Mouse (Mus musculus) forebrain, embryonic 12.5 days (tissue): ENCODE measurements around the gene Rprd1b. TPM values are rescaled to one million over a fixed set of nuclear protein-coding genes. Genes with fewer than 3 reads are reported as not detected.

Experiments
- ATAC-seq: fragments of 200-750 bp; cut with Nextera tagmentation; 2 replicates; pipeline ENCODE4 v1.8.0; 2017; ENCODE audit warnings: moderate TSS enrichment; ENCODE audit not compliant: low FRiP score
- H3K27ac ChIP-seq: fragments of 300-500 bp; sonication (generic); 2 replicates; pipeline ENCODE4 v1.5.1; 2016; ENCODE audit warnings: mild to moderate bottlenecking
- H3K27me3 ChIP-seq: fragments of 300-500 bp; sonication (generic); 2 replicates; pipeline ENCODE4 v1.6.1; 2016; ENCODE audit warnings: mild to moderate bottlenecking
- H3K36me3 ChIP-seq: fragments of 300-500 bp; sonication (generic); replicated peaks from 2 replicates; pipeline ENCODE4 v1.6.1; 2016; ENCODE audit warnings: mild to moderate bottlenecking
- H3K4me1 ChIP-seq: fragments of 300-500 bp; sonication (generic); 2 replicates; pipeline ENCODE4 v1.6.1; 2016
- H3K4me2 ChIP-seq: fragments of 300-500 bp; sonication (generic); 2 replicates; pipeline ENCODE4 v1.6.1; 2016; ENCODE audit warnings: mild to moderate bottlenecking, moderate library complexity
- H3K4me3 ChIP-seq: fragments of 300-500 bp; sonication (generic); replicated peaks from 2 replicates; pipeline ENCODE4 v1.5.1; 2016; ENCODE audit warnings: mild to moderate bottlenecking
- H3K9ac ChIP-seq: fragments of 300-500 bp; sonication (generic); 2 replicates; pipeline ENCODE4 v1.6.1; 2016; ENCODE audit warnings: mild to moderate bottlenecking
- H3K9me3 ChIP-seq: fragments of 300-500 bp; sonication (generic); 2 replicates; pipeline ENCODE4 v1.6.1; 2016
- WGBS: fragments of 180-500 bp; shearing (Covaris S2); methylation state at CpG from one replicate; pipeline ENCODE4 v1.1.7; 2016; 5-methylcytosine and 5-hydroxymethylcytosine counted together
- polyA plus RNA-seq: library from polyadenylated mRNA; unstranded; fragments of >200 nt; fragmentation: Nextera tagmentation; extraction: Ambion mirVana; gene quantifications from 2 replicates; pipeline ENCODE4 v1.2.1, GENCODE M21; 2016

Gene Rprd1b
- polyA plus RNA-seq, 1 experiment from 2014 or later: 61.1 TPM

- Histone ChIP-seq H3K4me3 (no peak overlapping the region), H3K27ac (no peak overlapping the region), H3K9me3 (no peaks in the 10 kb centered on the region), H3K36me3 (peaks cover 58% of the 10 kb centered on the region), H3K4me2 (no peak overlapping the region), H3K27me3 (no peaks in the 10 kb centered on the region), H3K9ac (no peak overlapping the region), H3K4me1 (0 out of 2 replicates have a peak, but pooled peaks cover 7% of the 10 kb centered on the region)
- no peak for ATAC-seq
- WGBS: 93% methylated on average over 5 of the region's 5 CpGs
Measured at GRCm38 (mm10) chr2:158067260-158067824, 39.0 kb downstream of the Rprd1b start.

DNA sequence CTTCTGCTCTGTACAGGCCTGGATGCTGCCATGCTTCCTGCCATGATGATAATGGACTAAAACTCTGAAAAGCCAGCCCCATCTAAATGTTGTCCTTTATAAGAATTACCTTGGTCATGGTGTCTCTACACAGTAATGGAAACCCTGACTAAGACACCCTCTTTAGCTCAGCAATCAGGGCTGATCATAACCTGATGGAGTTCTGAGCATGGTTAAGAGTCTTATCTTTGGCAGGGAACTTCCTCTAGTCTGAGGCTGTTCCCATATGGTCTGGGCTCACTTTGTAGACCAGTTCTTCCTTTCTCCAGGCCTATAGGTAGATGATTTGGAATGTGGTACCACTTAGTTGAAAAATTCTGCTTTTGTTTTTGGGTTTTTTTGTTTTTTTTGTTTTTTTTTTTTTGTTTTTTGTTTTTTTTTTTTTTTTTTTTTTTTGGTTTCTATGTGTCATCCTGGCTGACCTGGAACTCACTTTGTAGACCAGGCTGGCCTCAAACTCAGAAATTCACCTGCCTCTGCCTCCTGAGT, 40.2 kb downstream of the Rprd1b start:
- Histone ChIP-seq H3K4me1 (0 out of 2 replicates have a peak, but pooled peaks cover 7% of the 10 kb centered on the region), H3K27me3 (no peaks in the 10 kb centered on the region), H3K9me3 (no peaks in the 10 kb centered on the region), H3K27ac (no peak overlapping the region), H3K36me3 (peaks cover 62% of the 10 kb centered on the region), H3K4me3 (no peak overlapping the region), H3K9ac (no peak overlapping the region), H3K4me2 (no peak overlapping the region)
- ATAC-seq: no peak

DNA sequence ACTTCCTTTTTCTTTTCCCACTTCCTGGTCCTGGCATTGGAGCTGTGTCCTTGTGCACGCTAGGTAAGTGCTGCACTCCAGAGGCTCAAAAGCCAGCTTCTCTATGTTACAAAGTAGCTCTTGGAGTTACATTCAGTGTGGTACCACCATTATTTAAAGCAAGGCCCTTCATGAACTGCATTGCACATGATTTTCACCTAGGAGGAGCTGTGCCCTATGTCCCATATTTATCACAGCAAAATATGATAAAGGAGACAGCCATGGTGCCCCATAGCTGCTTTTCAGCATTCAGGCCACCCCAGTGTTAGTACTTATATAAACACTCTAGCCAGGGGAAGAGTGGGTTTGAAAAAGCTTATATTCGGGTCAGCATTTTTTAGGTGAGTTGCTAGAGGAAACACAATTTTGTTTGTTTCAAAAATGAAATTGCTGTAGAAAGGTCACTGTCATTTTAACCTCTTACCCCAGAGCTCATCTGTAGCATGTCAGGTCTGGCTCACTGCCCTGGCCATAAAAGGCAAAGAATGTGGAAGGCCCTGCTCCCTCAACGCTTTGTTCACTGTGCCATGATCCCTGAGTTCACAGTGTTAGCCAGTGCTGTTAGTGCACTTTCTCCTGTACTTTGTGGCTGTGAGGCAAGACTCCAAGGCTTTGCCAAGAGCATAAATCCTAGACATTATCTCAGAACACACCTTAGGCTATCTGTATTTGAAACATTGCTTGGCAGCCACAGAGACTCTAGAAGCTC, 42.8 kb downstream of the Rprd1b start:
- 93% methylated on average over 3 of the region's 3 CpGs for WGBS
- Histone ChIP-seq H3K4me1 (0 out of 2 replicates have a peak, but pooled peaks cover 6% of the 10 kb centered on the region), H3K9ac (no peak overlapping the region), H3K36me3 (peaks cover 64% of the 10 kb centered on the region), H3K4me3 (no peak overlapping the region), H3K27me3 (no peaks in the 10 kb centered on the region), H3K27ac (no peak overlapping the region), H3K9me3 (no peaks in the 10 kb centered on the region), H3K4me2 (no peak overlapping the region)
- no peak for ATAC-seq

GRCm38 (mm10) chr2:158071633-158071995, 43.3 kb downstream of the Rprd1b start:
- no peaks in the 10 kb centered on the region for H3K27me3 ChIP-seq
- WGBS: 91% methylated on average over 5 of the region's 5 CpGs
- H3K27ac ChIP-seq: no peak overlapping the region
- H3K36me3 ChIP-seq: peaks cover 68% of the 10 kb centered on the region
- no peaks in the 10 kb centered on the region for H3K9me3 ChIP-seq
- H3K9ac ChIP-seq: no peak overlapping the region
- no peak for ATAC-seq
- H3K4me3 ChIP-seq: no peak overlapping the region
- 0 out of 2 replicates have a peak, but pooled peaks cover under 1% of the 10 kb centered on the region for H3K4me1 ChIP-seq
- H3K4me2 ChIP-seq: no peak overlapping the region

GRCm38 (mm10) chr2:158074835-158075234, 46.5 kb downstream of the Rprd1b start:
- no peak overlapping the region for H3K27ac ChIP-seq
- no peaks in the 10 kb centered on the region for H3K27me3 ChIP-seq
- 88% methylated on average over 5 of the region's 5 CpGs for WGBS
- H3K9me3 ChIP-seq: no peaks in the 10 kb centered on the region
- ATAC-seq: no peak
- peaks cover 67% of the 10 kb centered on the region for H3K36me3 ChIP-seq
- H3K4me2 ChIP-seq: no peak overlapping the region
- no peak overlapping the region for H3K4me3 ChIP-seq
- no peaks in the 10 kb centered on the region for H3K4me1 ChIP-seq
- H3K9ac ChIP-seq: no peak overlapping the region

- Histone ChIP-seq H3K27ac (no peak overlapping the region), H3K9me3 (no peaks in the 10 kb centered on the region), H3K4me3 (no peak overlapping the region), H3K36me3 (peaks cover 51% of the 10 kb centered on the region), H3K9ac (no peak overlapping the region), H3K4me2 (no peak overlapping the region), H3K27me3 (no peaks in the 10 kb centered on the region), H3K4me1 (no peaks in the 10 kb centered on the region)
- no peak for ATAC-seq
- 86% methylated on average over 6 of the region's 6 CpGs for WGBS
Measured at GRCm38 (mm10) chr2:158076690-158077089, 48.4 kb downstream of the Rprd1b start.

DNA sequence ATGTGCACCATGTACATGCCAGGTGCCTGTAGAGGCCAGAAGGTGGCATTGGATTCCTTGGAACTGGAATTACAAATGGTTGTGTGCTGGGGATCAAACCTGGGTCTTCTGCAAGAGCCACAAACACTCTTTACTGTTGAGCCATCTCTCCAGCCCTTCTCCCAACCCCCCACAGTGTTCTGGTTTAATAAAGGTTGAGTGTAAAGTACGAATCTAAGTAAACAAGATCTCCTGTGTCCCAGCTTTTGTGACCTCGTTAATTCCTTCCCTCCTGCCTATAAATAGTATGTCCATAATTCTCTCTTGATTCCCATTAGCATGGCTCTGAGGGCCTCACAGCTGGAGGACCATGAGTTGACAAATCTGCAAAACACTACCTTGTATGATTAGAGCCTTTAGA, 49.7 kb downstream of the Rprd1b start:
- Histone ChIP-seq H3K9me3 (no peaks in the 10 kb centered on the region), H3K27me3 (no peaks in the 10 kb centered on the region), H3K4me3 (no peak overlapping the region), H3K4me2 (no peak overlapping the region), H3K36me3 (peaks cover 38% of the 10 kb centered on the region), H3K27ac (no peak overlapping the region), H3K4me1 (no peaks in the 10 kb centered on the region), H3K9ac (no peak overlapping the region)
- no peak for ATAC-seq
- 57% methylated on average over 2 of the region's 2 CpGs for WGBS

DNA sequence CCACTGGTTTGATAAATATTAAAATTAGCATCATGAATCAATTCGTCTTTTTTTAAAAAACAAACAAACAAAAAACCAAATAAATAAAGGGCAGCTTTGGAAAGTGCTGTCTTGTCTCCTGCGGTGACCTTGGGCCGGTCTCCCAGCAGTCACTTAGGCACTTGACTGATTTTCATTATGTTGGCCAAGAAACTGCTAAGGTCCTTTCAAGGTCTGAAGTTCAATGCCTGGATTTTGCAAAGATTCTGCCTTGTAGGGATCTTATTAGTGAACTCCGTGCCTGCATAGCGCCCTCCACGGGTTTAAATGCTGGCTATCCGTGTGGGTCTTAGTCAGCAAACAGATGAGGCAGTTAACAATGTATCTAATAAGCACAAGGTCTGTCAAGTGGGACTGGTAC, 50.7 kb downstream of the Rprd1b start:
- no peak overlapping the region for H3K27ac ChIP-seq
- 70% methylated on average over 7 of the region's 7 CpGs for WGBS
- H3K9me3 ChIP-seq: no peaks in the 10 kb centered on the region
- H3K27me3 ChIP-seq: no peaks in the 10 kb centered on the region
- H3K4me2 ChIP-seq: no peak overlapping the region
- H3K36me3 ChIP-seq: peaks cover 34% of the 10 kb centered on the region
- H3K9ac ChIP-seq: no peak overlapping the region
- no peak overlapping the region for H3K4me3 ChIP-seq
- H3K4me1 ChIP-seq: no peaks in the 10 kb centered on the region
- no peak for ATAC-seq

DNA sequence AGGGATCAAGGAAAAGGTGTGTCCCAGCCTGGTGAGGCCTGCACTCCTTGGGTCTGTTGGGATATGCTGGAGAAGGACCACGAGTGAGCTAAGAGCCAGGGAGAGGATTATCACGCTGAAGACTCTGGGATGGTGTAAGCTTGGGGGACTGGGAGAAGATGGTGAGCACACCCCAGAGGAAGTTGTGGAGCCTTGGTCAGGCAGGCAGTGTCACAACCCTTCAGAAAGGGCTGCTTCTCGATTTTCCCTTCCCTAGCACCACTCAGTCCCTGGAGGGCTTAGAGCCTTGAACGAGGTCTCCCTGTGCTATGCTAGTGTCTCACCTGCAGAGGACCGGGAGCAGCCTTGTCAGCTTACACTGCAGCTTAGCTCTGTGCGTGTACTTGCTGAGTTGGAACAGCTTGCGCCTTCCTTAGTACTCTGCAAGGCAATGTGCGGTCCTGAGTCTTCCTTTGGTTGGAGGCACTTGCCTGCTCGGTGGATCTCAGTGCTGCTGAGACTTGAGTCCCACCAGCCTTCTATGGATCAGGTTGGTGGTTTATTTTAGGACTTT, 51.6 kb downstream of the Rprd1b start:
- no peaks in the 10 kb centered on the region for H3K9me3 ChIP-seq
- no peak for ATAC-seq
- no peak overlapping the region for H3K4me2 ChIP-seq
- peaks cover 6% of the 10 kb centered on the region; the same call in 1 of the 2 replicates for H3K4me1 ChIP-seq
- no peaks in the 10 kb centered on the region for H3K27me3 ChIP-seq
- peaks cover 29% of the 10 kb centered on the region for H3K36me3 ChIP-seq
- WGBS: 62% methylated on average over 9 of the region's 9 CpGs
- no peak overlapping the region for H3K27ac ChIP-seq
- H3K9ac ChIP-seq: no peak overlapping the region
- no peak overlapping the region for H3K4me3 ChIP-seq

DNA sequence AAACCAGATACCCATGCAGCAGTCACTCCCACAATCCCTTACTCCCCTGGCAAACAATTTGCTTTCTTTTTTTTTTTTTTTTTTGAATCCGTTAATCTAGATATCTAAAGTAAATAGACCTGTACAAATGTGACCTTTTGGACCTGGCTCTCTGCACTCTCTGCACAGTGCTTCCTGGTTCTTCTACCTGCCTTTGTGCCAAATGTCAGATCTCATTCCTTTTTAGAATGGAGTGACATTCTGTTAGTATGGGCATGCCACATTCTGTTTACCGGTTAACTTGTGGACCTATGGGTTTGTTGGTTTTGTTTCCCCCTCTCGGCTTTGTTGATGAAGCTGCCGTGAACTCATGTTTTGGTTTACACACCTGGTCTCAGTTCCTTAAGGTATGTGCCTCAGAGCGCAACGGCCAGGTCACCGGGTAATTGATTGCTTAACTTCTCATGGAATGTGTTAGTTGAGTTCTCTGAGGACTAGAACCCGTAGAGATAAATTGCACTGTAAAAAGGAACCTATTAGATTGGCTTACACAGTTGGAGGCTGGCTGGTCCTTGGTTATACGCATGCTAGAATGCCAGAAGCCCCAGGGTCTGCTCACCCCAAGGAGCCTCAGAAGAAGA, 52.4 kb downstream of the Rprd1b start:
- 89% methylated on average over 9 of the region's 9 CpGs for WGBS
- Histone ChIP-seq H3K4me2 (no peak overlapping the region), H3K36me3 (peaks cover 21% of the 10 kb centered on the region), H3K4me3 (no peak overlapping the region), H3K27me3 (no peaks in the 10 kb centered on the region), H3K9me3 (no peaks in the 10 kb centered on the region), H3K4me1 (peaks cover 6% of the 10 kb centered on the region; the same call in 1 of the 2 replicates), H3K9ac (no peak overlapping the region), H3K27ac (no peak overlapping the region)
- ATAC-seq: no peak

DNA sequence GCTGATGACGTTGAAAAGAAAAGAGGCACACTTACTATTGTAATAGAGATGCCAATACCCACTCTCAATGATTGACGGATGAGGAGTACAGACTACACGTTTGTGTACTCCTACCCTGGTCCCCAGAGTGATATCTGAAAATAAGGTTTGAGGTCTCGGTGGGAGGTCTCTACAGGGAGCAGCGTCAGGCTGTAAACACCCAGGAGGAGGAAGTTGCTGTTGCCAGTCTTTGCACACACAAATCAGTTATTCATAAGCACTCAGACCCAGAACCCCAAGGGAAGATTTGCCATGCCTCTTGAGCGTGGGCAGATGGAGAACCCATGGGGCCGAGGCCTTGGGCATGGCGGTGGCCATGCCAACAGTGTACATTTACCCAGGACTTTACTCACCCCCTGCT, 56.2 kb downstream of the Rprd1b start:
- H3K4me3 ChIP-seq: no peak overlapping the region
- no peaks in the 10 kb centered on the region for H3K9me3 ChIP-seq
- no peaks in the 10 kb centered on the region for H3K36me3 ChIP-seq
- no peak overlapping the region for H3K9ac ChIP-seq
- ATAC-seq: no peak
- peaks cover 6% of the 10 kb centered on the region; the same call in 1 of the 2 replicates for H3K4me1 ChIP-seq
- WGBS: 60% methylated on average over 8 of the region's 8 CpGs
- no peak overlapping the region for H3K4me2 ChIP-seq
- no peak overlapping the region for H3K27ac ChIP-seq
- no peaks in the 10 kb centered on the region for H3K27me3 ChIP-seq

- Histone ChIP-seq H3K27me3 (no peaks in the 10 kb centered on the region), H3K9ac (no peak overlapping the region), H3K4me2 (no peak overlapping the region), H3K9me3 (no peaks in the 10 kb centered on the region), H3K36me3 (no peaks in the 10 kb centered on the region), H3K4me1 (no peaks in the 10 kb centered on the region; the same call in 1 of the 2 replicates), H3K4me3 (no peak overlapping the region), H3K27ac (no peak overlapping the region)
- no peak for ATAC-seq
- 88% methylated on average over 4 of the region's 4 CpGs for WGBS
Measured at GRCm38 (mm10) chr2:158090096-158090495, 61.8 kb downstream of the Rprd1b start.
